Mouse (Mus musculus): ENCODE measurements around the gene Gnl3. TPM values are rescaled to one million over a fixed set of nuclear protein-coding genes. Genes with fewer than 3 reads are reported as not detected.

Gene Gnl3
- total and polyA plus RNA-seq, 3 experiments, result 136 to 365 (median 321) TPM

DNA sequence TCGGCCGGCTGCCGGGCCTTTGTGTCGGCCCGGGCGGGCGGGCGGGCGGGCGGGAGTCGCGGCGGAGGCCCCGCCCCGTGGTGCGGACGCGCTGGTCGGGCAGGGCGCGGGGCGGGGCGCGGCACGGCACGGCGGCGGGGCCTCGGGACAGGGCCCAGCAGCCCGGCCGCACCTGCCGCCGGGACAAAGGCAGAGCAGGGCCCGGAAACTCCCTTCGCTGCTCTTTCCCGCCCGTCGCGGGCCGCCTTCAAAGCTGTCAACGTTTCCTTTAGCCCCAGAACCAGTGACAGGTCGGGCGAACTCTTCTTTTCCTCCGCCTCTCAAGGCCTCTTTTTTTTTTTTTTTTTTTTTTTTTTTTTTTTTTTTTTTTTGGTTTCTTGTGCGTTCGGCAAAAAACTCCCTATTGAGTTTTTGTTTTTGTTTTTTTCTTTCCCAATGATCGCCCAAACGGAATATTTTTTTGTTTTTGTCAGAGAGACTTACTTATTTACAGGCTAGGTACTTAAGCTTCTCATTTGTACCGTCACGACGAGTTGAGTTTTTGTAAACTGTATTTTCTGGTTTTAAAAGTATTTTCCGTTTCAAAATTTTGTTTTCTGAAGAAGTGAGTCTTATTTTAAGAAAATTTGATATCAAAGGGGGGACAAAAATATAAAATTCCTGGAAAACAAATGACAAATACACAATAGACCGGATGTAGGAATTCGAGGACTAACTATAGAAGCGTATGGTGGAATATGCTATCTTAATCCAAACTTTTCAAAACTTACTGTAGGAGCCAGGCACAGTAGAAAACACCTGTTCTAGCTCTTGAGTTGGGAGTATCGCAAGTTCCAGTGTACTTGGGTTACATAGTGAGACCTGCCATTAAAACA is 616 bp upstream of the Gnl3 start (continued):
- TF ChIP-seq MYC (IDR thresholded peaks at IDR 0.05; ENCODE audit: low read depth, low read length), result peak; percentile 14; the same call in 1 of the 2 replicates
- no peak for TF ChIP-seq USF2 (conservative IDR thresholded peaks at IDR 0.05; ENCODE audit: low read depth, low read length)
- no peak for TF ChIP-seq ZKSCAN1 (IDR thresholded peaks at IDR 0.05; ENCODE audit: borderline replicate concordance, low read depth, low read length)
- TF ChIP-seq GABPA (IDR thresholded peaks at IDR 0.05; ENCODE audit: insufficient replicate concordance, low read depth, low read length), result no peak
- TF ChIP-seq IRF4 (IDR thresholded peaks at IDR 0.05; ENCODE audit: low read depth, low read length), result peak; percentile 24; the same call in 1 of the 2 replicates

DNA sequence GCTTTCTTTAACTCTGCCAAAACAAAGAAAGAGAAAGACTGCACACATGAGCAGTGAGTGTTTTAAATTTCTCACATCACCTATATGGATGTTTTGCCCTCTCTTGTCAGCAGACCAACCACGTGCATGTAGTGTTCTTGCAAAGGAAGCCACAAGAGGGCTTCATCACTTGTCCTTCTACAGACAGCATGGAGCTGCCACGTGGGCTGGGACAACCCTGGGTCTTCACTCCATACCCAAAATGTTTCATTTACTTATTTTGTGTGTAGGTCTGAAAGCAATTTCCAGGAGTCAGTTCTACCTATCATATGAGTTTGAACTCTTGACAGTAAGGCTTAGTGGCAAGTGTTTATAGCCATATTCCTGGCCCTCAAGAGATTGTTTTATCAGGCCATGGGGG is 1.1 kb downstream of the Gnl3 start:
- dilution Hi-C loops (cut with MboI; ENCODE audit: extremely low pct_ligation_motif_present, extremely low pct_unique_long_range_greater_than_20kb, low sequenced_read_pairs) (no loop called here), in situ Hi-C loops (cut with MboI; ENCODE audit: low pct_ligation_motif_present, low pct_unique_long_range_greater_than_20kb, low sequenced_read_pairs) (no loop called here)
- peak; percentile 78 for DNase-seq (ENCODE audit: extremely low read depth)
- Histone ChIP-seq H3K4me2 (ENCODE audit: insufficient read depth, low read depth, poor library complexity, severe bottlenecking) (peak overlapping the region; percentile 99), H3K79me2 (replicated peaks; ENCODE audit: control insufficient read depth, extremely low read depth, insufficient read depth, poor library complexity, severe bottlenecking) (peaks cover 62% of the 10 kb centered on the region), H3K27me3 (replicated peaks) (no peaks in the 10 kb centered on the region), H3K9ac (ENCODE audit: insufficient read depth, low read depth) (peak overlapping the region; percentile 98), H3K36me3 (replicated peaks in 1 of 2; ENCODE audit: control insufficient read depth in 1 of 2, insufficient read depth in 1 of 2, low read length in 1 of 2) (peaks cover 40 to 56% of the 10 kb centered on the region in 2 experiments), H3K4me3 (replicated peaks in 1 of 3; ENCODE audit: low read depth in 2 of 3, low read length in 2 of 3, poor library complexity in 1 of 3) (peak overlapping the region; percentile 96 to 99 (median 98)), H3K9me3 (replicated peaks; ENCODE audit: low read length) (no peaks in the 10 kb centered on the region), H3K4me1 (ENCODE audit: control insufficient read depth in 1 of 2, insufficient read depth in 2 of 2) (peaks cover 9 to 56% of the 10 kb centered on the region in 2 experiments), H3K27ac (ENCODE audit: insufficient read depth, low read depth) (no peak overlapping the region)
- TF ChIP-seq SMC3 (IDR thresholded peaks at IDR 0.05; ENCODE audit: low read depth, low read length) (no peak), BHLHE40 (IDR thresholded peaks at IDR 0.05; ENCODE audit: low read depth, low read length) (peak; percentile 84), MXI1 (IDR thresholded peaks at IDR 0.05; ENCODE audit: low read depth, low read length) (peak; percentile 100), ETS1 (conservative IDR thresholded peaks at IDR 0.05; ENCODE audit: low read depth, low read length) (no peak), ZC3H11A (IDR thresholded peaks at IDR 0.05; ENCODE audit: low read depth, low read length) (no peak), MAX (IDR thresholded peaks at IDR 0.05; ENCODE audit: low read length) (peak; percentile 100), RAD21 (IDR thresholded peaks at IDR 0.05; ENCODE audit: low read depth, low read length) (no peak; the same call in 1 of the 2 replicates), CTCF (conservative IDR thresholded peaks at IDR 0.05 in 1 of 2, IDR thresholded peaks at IDR 0.05 in 1 of 2; ENCODE audit: low read depth in 2 of 2, low read length in 2 of 2) (peak in 1 of 2 experiments; percentile 54; a peak in 2 of 4 replicates), MYC (IDR thresholded peaks at IDR 0.05; ENCODE audit: low read depth, low read length) (peak; percentile 100), JUN (IDR thresholded peaks at IDR 0.05; ENCODE audit: insufficient read depth, low read depth, low read length) (no peak), USF2 (conservative IDR thresholded peaks at IDR 0.05; ENCODE audit: low read depth, low read length) (peak; percentile 18; the same call in 1 of the 2 replicates), USF1 (IDR thresholded peaks at IDR 0.05; ENCODE audit: low read depth, low read length) (peak; percentile 42), POLR2AphosphoS2 (IDR thresholded peaks at IDR 0.05; ENCODE audit: low read depth, low read length) (no peak), MEF2A (IDR thresholded peaks at IDR 0.05; ENCODE audit: borderline replicate concordance, low read depth, low read length) (no peak; the same call in 1 of the 2 replicates), TCF12 (IDR thresholded peaks at IDR 0.05; ENCODE audit: low read depth, low read length) (0 out of 2 replicates have a peak, but pooled peaks have one; percentile 16), CHD2 (IDR thresholded peaks at IDR 0.05; ENCODE audit: low read length) (no peak), NRF1 (IDR thresholded peaks at IDR 0.05; ENCODE audit: low read depth, low read length) (no peak), PAX5 (IDR thresholded peaks at IDR 0.05; ENCODE audit: low read length) (no peak), MAZ (IDR thresholded peaks at IDR 0.05; ENCODE audit: low read depth, low read length) (no peak), CHD1 (IDR thresholded peaks at IDR 0.05; ENCODE audit: low read depth, low read length) (0 out of 2 replicates have a peak, but pooled peaks have one; percentile 15), E2F4 (IDR thresholded peaks at IDR 0.05; ENCODE audit: insufficient replicate concordance, low read depth, low read length) (no peak), ZMIZ1 (IDR thresholded peaks at IDR 0.05; ENCODE audit: low read depth, low read length) (no peak), NELFE (IDR thresholded peaks at IDR 0.05; ENCODE audit: low read depth, low read length) (0 out of 2 replicates have a peak, but pooled peaks have one; percentile 25), KAT2A (IDR thresholded peaks at IDR 0.05; ENCODE audit: insufficient replicate concordance, low read length) (0 out of 2 replicates have a peak, but pooled peaks have one; percentile 16), IRF4 (IDR thresholded peaks at IDR 0.05; ENCODE audit: low read depth, low read length) (0 out of 2 replicates have a peak, but pooled peaks have one; percentile 47), GABPA (IDR thresholded peaks at IDR 0.05; ENCODE audit: insufficient replicate concordance, low read depth, low read length) (no peak), ZNF384 (IDR thresholded peaks at IDR 0.05; ENCODE audit: low read depth, low read length) (no peak), ZKSCAN1 (IDR thresholded peaks at IDR 0.05; ENCODE audit: borderline replicate concordance, low read depth, low read length) (no peak), TBP (conservative IDR thresholded peaks at IDR 0.05; ENCODE audit: low read depth, low read length) (0 out of 2 replicates have a peak, but pooled peaks have one; percentile 35), JUND (conservative IDR thresholded peaks at IDR 0.05; ENCODE audit: low read depth, low read length) (no peak), SIN3A (IDR thresholded peaks at IDR 0.05; ENCODE audit: low read length) (peak; percentile 97), HCFC1 (IDR thresholded peaks at IDR 0.05; ENCODE audit: low read depth, low read length) (peak; percentile 38; the same call in 1 of the 2 replicates), RCOR1 (conservative IDR thresholded peaks at IDR 0.05; ENCODE audit: low read depth, low read length) (no peak)

Measured in CH12.LX (cell line).